Mouse (Mus musculus) heart, postnatal 36 days (tissue): ENCODE data around the gene Dync1i1. TPM values are rescaled to one million over a fixed set of nuclear protein-coding genes. Genes with fewer than 3 reads are reported as not detected.

Source experiments
- DNase-seq, 2 experiments: peaks; one replicate each; pipeline ENCODE4 v3.0.0; 2021 to 2022
- intact Hi-C: fragments of 180-260 bp; cut with DNase I; formaldehyde crosslinking; loops from one replicate; pipeline ENCODE4 v1.15.1; 2025
- total RNA-seq, 2 experiments: library from RNA; stranded (reverse); gene quantifications; 2 replicates each; pipeline ENCODE4 v1.2.3; 2021

Dync1i1 gene
- total RNA-seq, 2 experiments from 2014 or later: 0.46 to 0.47 TPM

- no peak for DNase-seq
- intact Hi-C loops: no loop called here
Measured at GRCm38 (mm10) chr6:5960728-5961127, 235.3 kb downstream of the Dync1i1 start.

- no peak for DNase-seq
- intact Hi-C loops: no loop called here
Measured at GRCm38 (mm10) chr6:5961960-5962359, 236.5 kb downstream of the Dync1i1 start.

DNA sequence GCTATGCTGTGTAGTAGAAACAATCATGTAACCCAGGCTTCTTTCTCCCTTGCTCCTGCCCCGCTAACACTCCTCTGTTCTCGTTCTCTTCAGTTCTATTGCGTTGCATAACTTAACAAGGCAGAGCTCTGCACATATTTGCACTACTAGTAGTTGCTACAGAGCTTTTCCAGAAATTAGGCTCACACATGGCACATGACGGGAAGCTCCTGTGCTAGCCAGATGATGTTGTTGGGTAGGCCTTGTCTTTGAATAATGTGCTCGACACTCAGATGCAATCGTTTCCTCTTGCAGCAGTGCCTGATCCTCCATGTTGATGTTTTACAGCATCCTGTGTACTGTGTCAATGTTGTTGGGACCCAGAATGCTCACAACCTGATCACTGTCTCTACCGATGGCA, 240.9 kb downstream of the Dync1i1 start:
- DNase-seq: no peak
- intact Hi-C loops: no loop called here

DNA sequence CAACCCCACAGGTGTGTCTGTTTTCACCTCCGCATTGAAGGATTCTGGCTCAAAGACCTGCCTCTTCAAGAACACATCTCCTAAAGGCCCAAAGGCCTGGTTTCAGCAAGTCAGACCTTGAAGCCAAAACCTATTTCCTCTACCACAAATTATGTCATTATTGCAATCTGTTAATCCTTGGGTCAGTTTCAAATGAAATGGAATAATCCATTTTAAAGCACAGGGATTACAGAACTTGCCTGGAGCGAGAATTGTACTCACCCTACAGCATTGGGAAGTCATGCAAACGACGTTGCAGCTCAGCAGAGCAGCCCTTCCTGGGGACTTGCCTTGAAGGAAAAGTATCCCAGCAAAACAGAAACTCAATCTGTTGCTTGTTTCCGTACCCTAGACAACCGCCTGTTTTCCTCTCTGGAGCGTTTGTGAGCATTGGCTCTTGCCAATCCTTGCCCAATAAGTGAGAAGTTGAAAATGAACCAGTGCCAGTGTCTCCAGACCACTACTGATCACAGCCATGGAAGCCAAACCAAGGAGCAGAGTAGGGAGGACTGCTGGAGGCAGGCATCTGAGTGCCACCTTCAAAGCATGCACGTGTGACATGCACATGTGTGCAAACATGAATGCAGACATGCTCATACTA, 241.5 kb downstream of the Dync1i1 start:
- intact Hi-C loops: no loop called here

DNA sequence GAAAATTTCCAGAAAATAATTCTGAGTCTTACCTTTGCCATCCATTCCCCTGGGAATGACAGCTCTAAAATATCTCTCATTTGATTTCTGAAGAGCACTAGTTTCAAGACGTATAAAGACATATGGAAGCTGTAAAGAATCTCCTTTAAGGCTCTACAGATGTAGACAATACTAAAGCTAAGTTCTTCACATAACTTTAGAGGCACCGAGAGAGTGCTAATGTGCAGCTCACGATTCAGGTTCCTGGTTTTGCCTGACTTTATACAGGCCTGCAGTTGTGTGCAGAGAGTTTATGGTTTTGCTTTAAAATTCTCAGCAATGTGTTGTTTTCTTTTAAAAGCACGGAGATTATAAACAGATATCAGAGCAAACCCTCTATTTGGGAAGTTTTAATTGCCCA, 242.1 kb downstream of the Dync1i1 start:
- intact Hi-C loops: no loop called here

More for the DNA sequence above, 241.5 kb downstream of the Dync1i1 start:
- DNase-seq: no peak

DNA sequence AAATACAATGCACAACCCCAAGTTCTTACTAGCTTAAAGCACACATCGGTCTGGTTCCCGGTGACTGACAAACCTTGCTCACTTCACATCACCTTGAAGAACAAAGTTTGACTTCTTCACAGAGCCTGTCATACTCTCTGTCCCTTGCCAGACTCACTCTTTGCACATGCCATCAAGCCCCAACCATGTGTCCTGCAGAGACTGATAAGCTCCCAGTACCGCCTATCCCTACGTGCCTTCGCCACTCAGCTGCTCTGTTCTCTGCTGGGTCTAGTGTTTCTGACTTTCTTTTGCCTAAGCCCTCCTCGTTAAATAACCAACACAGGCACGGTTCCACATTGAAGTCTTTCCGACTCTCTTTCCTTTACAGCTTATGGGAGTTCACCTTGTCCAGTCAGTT, 244.2 kb downstream of the Dync1i1 start:
- intact Hi-C loops: no loop called here

More for the DNA sequence above, 242.1 kb downstream of the Dync1i1 start:
- no peak for DNase-seq

DNA sequence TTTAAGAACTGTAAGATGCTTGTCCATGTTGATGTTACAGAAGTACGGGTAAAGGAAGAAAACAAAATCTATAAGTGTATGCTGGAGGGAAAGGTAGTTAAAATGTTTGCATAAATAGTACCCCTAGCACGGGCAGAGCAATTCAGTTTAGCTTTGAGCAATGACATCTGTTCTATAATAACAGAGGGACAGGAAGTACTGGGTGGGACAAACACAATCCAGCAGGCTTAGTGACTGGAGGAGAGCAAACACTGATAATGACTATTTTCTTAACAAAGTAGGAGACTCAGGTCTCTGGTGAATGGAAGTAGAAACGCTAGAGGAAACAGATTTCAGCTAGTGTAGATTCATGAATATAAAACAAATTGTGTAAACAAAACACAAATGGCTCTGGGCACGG, 250.8 kb downstream of the Dync1i1 start:
- no peak for DNase-seq
- intact Hi-C loops: no loop called here

More for the DNA sequence above, 244.2 kb downstream of the Dync1i1 start:
- DNase-seq: no peak

- intact Hi-C loops: no loop called here
- peak in 1 of 2 experiments; percentile 21 for DNase-seq
Measured at GRCm38 (mm10) chr6:5977238-5977920, 251.9 kb downstream of the Dync1i1 start.

DNA sequence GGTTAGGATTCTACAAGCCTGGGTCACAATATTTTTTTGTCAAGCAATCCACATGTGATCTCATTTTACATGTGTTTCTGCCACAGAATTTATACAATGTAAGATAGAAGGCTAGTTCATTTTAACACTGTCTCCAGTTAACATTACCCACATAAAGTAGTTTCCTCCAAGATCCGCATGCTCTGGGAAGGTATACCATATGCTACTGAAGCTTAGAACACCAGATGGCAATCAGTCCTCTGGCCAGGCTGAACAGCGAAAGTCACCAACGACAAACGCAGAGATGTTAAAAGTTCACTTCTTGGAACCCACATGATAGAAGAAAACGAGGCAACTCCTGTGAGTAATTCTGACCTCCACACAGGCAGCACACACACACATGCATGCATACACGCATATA, 265.8 kb downstream of the Dync1i1 start:
- DNase-seq: no peak
- intact Hi-C loops: no loop called here

- intact Hi-C loops: no loop called here
- peak; percentile 38 to 39 for DNase-seq
Measured at GRCm38 (mm10) chr6:5991817-5992755, 266.6 kb downstream of the Dync1i1 start.

- DNase-seq: no peak
- intact Hi-C loops: no loop called here
Measured at GRCm38 (mm10) chr6:5993056-5993455, 267.6 kb downstream of the Dync1i1 start.

GRCm38 (mm10) chr6:5997535-5997934, 272.1 kb downstream of the Dync1i1 start:
- no peak for DNase-seq
- intact Hi-C loops: no loop called here

GRCm38 (mm10) chr6:6002061-6002460, 276.6 kb downstream of the Dync1i1 start:
- intact Hi-C loops: no loop called here
- DNase-seq: no peak

DNA sequence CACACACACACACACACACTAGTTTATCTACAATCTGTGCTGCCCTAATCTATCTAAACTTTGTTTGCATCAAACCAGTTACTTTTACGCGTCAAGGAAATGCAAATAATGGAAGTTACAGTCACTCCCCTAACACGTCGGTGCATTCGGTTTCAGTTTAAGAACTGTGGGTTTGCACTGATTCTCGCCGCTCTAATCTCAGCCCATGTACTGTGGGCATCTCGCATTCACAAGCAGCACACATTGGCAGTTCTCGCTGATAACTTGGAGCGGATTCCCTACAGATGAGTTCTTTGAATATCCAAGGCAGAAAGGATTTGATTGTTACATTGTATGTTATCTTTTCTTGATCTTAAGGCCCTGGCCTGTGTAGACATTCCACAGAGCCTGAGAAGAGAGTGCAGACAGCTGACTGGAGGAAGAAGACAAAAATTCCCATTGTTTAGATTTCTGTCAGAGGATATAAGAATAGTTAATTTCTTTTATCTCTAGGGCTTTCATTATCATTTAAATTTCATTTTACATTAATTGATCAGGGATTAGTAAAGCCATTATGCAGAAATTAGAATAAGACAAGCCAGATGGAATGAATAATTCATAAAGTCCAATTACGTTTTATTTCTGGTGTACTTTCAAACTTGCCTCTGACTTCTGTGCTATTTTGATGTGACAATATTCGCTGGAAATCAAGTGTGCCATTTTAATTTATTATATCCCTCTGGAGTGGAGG, 279.5 kb downstream of the Dync1i1 start:
- intact Hi-C loops: loop anchor here (1.0 to 5.0 kb wide), 2 partner anchors 572 to 880 kb away; partner anchors contain the start of gene Sem1
- DNase-seq: no peak

- DNase-seq: peak; percentile 67 to 72
- intact Hi-C loops: loop anchor here (1.0 to 5.0 kb wide), 3 partner anchors 571 to 909 kb away; partner anchors contain the start of gene Sem1
Measured at GRCm38 (mm10) chr6:6005762-6006431, 280.5 kb downstream of the Dync1i1 start.

DNA sequence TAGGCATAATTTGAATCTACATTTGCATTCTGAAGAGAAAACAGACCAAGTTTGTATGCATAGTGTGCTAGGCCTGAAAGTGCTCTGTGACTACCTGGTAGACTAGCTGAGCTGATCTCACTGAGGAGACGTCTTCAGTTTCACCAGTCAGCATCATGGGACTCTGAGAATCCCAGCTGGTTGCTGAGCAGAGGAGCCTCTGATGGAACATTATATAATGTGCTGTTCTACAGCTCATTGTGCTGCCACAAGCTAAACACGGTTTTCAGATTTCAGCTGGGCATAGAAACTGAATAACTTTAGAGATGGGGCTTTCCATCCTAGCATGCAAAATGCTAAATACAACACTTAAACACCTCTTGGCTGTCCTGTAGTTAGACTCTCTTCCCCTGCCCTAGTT, 285.9 kb downstream of the Dync1i1 start:
- intact Hi-C loops: no loop called here
- no peak for DNase-seq

DNA sequence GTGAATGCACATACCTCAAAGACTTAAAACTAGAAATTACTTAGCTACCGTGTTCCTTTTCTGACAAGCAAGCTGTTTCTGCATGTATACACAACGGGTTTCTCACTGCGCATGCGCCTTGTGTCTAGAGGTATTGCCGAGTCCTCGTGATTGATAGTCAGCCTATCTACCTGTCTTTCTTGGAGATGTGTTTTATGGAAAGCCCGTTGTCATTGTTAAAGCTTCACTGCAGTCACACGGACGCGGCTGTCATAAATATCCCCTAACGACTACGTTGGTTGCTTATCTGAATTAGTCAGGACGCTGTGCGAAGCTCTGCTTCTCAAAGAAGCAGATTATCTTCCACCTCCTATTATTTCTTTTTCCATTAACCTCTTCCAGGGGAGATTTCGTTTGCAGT, 290.2 kb downstream of the Dync1i1 start:
- intact Hi-C loops: no loop called here
- no peak for DNase-seq

DNA sequence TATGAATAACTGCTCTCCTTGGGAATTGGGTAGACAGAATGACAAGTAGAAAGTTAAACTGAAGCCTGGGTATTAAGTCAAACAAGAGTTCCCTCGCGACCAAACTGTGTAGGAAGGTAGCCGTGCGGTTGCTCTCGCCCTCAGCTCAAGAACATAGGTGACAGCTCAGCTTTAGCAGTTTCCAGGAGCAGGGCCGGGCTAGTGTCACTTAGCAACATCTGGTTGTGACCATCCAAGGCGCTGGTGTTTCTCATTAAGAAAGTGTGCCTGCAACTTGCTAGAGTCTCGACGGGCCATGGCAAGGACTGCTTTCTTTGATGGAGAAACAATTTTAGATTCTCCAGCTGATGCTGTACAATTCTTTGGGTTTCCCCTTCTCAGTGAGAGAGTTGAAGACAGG, 291.5 kb downstream of the Dync1i1 start:
- DNase-seq: no peak
- intact Hi-C loops: no loop called here

DNA sequence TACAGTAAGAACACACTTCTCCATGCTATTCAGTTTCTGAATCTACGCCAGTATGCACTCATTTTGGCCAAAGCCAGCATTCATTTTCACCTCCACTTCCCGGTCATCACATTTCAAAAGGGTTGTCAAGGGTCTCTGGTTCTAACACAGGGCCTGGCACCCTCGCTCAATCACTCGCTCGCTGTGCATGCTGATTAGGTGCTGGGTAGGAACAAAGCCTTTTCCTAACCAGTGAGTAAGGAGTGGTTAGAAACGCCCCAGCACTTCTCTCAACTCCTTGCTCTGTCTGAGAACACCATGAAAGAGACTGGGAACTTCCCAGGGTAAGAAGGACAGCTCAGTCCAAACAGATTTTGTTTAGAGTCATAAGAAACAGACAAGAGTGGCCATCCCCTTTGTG, 298.5 kb downstream of the Dync1i1 start:
- no peak for DNase-seq
- intact Hi-C loops: no loop called here

GRCm38 (mm10) chr6:6027664-6028063, 302.2 kb downstream of the Dync1i1 start:
- intact Hi-C loops: no loop called here
- DNase-seq: no peak
